Mouse (Mus musculus) kidney, embryonic 14.5 days (tissue): Measurements from ENCODE around the gene Gstp3. TPM values are rescaled to one million over a fixed set of nuclear protein-coding genes. Genes with fewer than 3 reads are reported as not detected.
A peak's percentile ranks its signal among the peaks of the same experiment; 100 is the strongest.

ENCODE experiments used
- ATAC-seq: fragments of 200-750 bp; cut with Nextera tagmentation; 2 replicates; pipeline ENCODE4 v1.8.0; 2017; ENCODE audit warnings: moderate number of reproducible peaks, mild to moderate bottlenecking, moderate TSS enrichment, moderate library complexity; ENCODE audit not compliant: low FRiP score, low TSS enrichment
- H3K27ac ChIP-seq: fragments of 300-500 bp; sonication (generic); 2 replicates; pipeline ENCODE4 v1.5.1; 2014; ENCODE audit warnings: low read depth, mild to moderate bottlenecking, low read length, moderate library complexity, mixed read lengths
- H3K27me3 ChIP-seq: fragments of 300-500 bp; sonication (generic); 2 replicates; pipeline ENCODE4 v1.6.1; 2014; ENCODE audit warnings: mild to moderate bottlenecking, low read length; ENCODE audit not compliant: control insufficient read depth, insufficient read depth
- H3K36me3 ChIP-seq: fragments of 300-500 bp; sonication (generic); 2 replicates; pipeline ENCODE4 v1.6.1; 2014; ENCODE audit warnings: low read length, mixed read lengths; ENCODE audit not compliant: control insufficient read depth, insufficient read depth
- H3K4me1 ChIP-seq: fragments of 300-500 bp; sonication (generic); 2 replicates; pipeline ENCODE4 v1.6.1; 2014; ENCODE audit warnings: low read length, mixed read lengths; ENCODE audit not compliant: control insufficient read depth, insufficient read depth
- H3K4me2 ChIP-seq: fragments of 300-500 bp; sonication (generic); replicated peaks from 2 replicates; pipeline ENCODE4 v1.6.1; 2014; ENCODE audit warnings: low read depth, mild to moderate bottlenecking, low read length
- H3K4me3 ChIP-seq: fragments of 300-500 bp; sonication (generic); 2 replicates; pipeline ENCODE4 v1.5.1; 2014; ENCODE audit warnings: mild to moderate bottlenecking, low read length
- H3K9ac ChIP-seq: fragments of 300-500 bp; sonication (generic); 2 replicates; pipeline ENCODE4 v1.6.1; 2014; ENCODE audit warnings: low read depth, mild to moderate bottlenecking, low read length, moderate library complexity
- H3K9me3 ChIP-seq: fragments of 300-500 bp; sonication (generic); 2 replicates; pipeline ENCODE4 v1.6.1; 2016; ENCODE audit warnings: low read length; ENCODE audit not compliant: control insufficient read depth
- WGBS: fragments of 180-500 bp; shearing (Covaris S2); extraction: QIAGEN DNeasy Blood & Tissue Kit; methylation state at CpG from one replicate; pipeline ENCODE4 v1.1.7; 2014; 5-methylcytosine and 5-hydroxymethylcytosine counted together
- polyA plus RNA-seq: library from polyadenylated mRNA; unstranded; fragments of >200 nt; fragmentation: Nextera tagmentation; extraction: Ambion mirVana; gene quantifications from 2 replicates; pipeline ENCODE4 v1.2.1, GENCODE M21; 2014

Gene Gstp3
- polyA plus RNA-seq, 1 experiment from 2014 or later, result 0.34 TPM

- no peak for ATAC-seq
- Histone ChIP-seq H3K9me3 (no peaks in the 10 kb centered on the region), H3K36me3 (no peaks in the 10 kb centered on the region), H3K27ac (no peak overlapping the region), H3K4me3 (no peak overlapping the region), H3K9ac (no peak overlapping the region), H3K27me3 (no peaks in the 10 kb centered on the region), H3K4me2 (no peak overlapping the region), H3K4me1 (no peaks in the 10 kb centered on the region)
- WGBS, result 64% methylated on average over 7 of the region's 7 CpGs
Measured at GRCm38 (mm10) chr19:4023185-4023584, 36.2 kb downstream of the Gstp3 start.

- no peaks in the 10 kb centered on the region for H3K36me3 ChIP-seq
- ATAC-seq, result peak; percentile 86
- no peaks in the 10 kb centered on the region for H3K27me3 ChIP-seq
- H3K4me1 ChIP-seq, result no peaks in the 10 kb centered on the region
- no peak overlapping the region for H3K27ac ChIP-seq
- H3K4me2 ChIP-seq, result no peak overlapping the region
- 0 out of 2 replicates have a peak overlapping the region, but pooled peaks have one; percentile 7 for H3K9ac ChIP-seq
- 35% methylated on average over 18 of the region's 18 CpGs for WGBS
- H3K9me3 ChIP-seq, result no peaks in the 10 kb centered on the region
- no peak overlapping the region for H3K4me3 ChIP-seq
Measured at GRCm38 (mm10) chr19:4018743-4019583, 40.4 kb downstream of the Gstp3 start.

GRCm38 (mm10) chr19:4017921-4018587 lies 41.3 kb downstream of the Gstp3 start:
- Histone ChIP-seq H3K36me3 (no peaks in the 10 kb centered on the region), H3K4me2 (no peak overlapping the region), H3K9me3 (no peaks in the 10 kb centered on the region), H3K27me3 (no peaks in the 10 kb centered on the region), H3K9ac (no peak overlapping the region), H3K4me1 (no peaks in the 10 kb centered on the region), H3K4me3 (no peak overlapping the region), H3K27ac (no peak overlapping the region)
- ATAC-seq, result no peak
- 71% methylated on average over 10 of the region's 10 CpGs for WGBS

GRCm38 (mm10) chr19:4015635-4016034 lies 43.7 kb downstream of the Gstp3 start:
- no peak overlapping the region for H3K4me3 ChIP-seq
- no peak overlapping the region for H3K27ac ChIP-seq
- no peaks in the 10 kb centered on the region for H3K9me3 ChIP-seq
- no peak overlapping the region for H3K9ac ChIP-seq
- no peaks in the 10 kb centered on the region for H3K27me3 ChIP-seq
- H3K4me2 ChIP-seq, result no peak overlapping the region
- ATAC-seq, result no peak
- 65% methylated on average over 5 of the region's 5 CpGs for WGBS
- peaks cover 6% of the 10 kb centered on the region; the same call in 1 of the 2 replicates for H3K36me3 ChIP-seq
- H3K4me1 ChIP-seq, result peaks cover 5% of the 10 kb centered on the region; the same call in 1 of the 2 replicates

- no peak for ATAC-seq
- Histone ChIP-seq H3K4me3 (no peak overlapping the region), H3K27ac (no peak overlapping the region), H3K4me1 (peaks cover 5% of the 10 kb centered on the region; the same call in 1 of the 2 replicates), H3K9ac (no peak overlapping the region), H3K9me3 (no peaks in the 10 kb centered on the region), H3K27me3 (no peaks in the 10 kb centered on the region), H3K4me2 (no peak overlapping the region), H3K36me3 (peaks cover 13% of the 10 kb centered on the region; the same call in 1 of the 2 replicates)
Measured at GRCm38 (mm10) chr19:4014802-4015201, 44.6 kb downstream of the Gstp3 start.

- peak overlapping the region; percentile 33 for H3K4me2 ChIP-seq
- H3K4me1 ChIP-seq, result peaks cover 5% of the 10 kb centered on the region; the same call in 1 of the 2 replicates
- H3K9ac ChIP-seq, result peak overlapping the region; percentile 12; the same call in 1 of the 2 replicates
- peak overlapping the region; percentile 22; the same call in 1 of the 2 replicates for H3K4me3 ChIP-seq
- ATAC-seq, result peak; percentile 46; the same call in 1 of the 2 replicates
- H3K27me3 ChIP-seq, result no peaks in the 10 kb centered on the region
- no peak overlapping the region for H3K27ac ChIP-seq
- no peaks in the 10 kb centered on the region for H3K9me3 ChIP-seq
- WGBS, result 15% methylated on average over 9 of the region's 9 CpGs
- peaks cover 31% of the 10 kb centered on the region for H3K36me3 ChIP-seq
Measured at GRCm38 (mm10) chr19:4013066-4013465, 46.3 kb downstream of the Gstp3 start.

- WGBS, result under 1% methylated on average over 42 of the region's 45 CpGs
- H3K27ac ChIP-seq, result no peak within 1 kb of the TSS
- peak; percentile 99 for ATAC-seq
Measured at GRCm38 (mm10) chr19:4012432-4013022, 46.8 kb downstream of the Gstp3 start, which contains the start of gene Ndufv1. TSS of gene Ndufv1 (minus strand) at chr19:4012806.

GRCm38 (mm10) chr19:4011086-4011485 lies 48.3 kb downstream of the Gstp3 start:
- 96% methylated on average over 5 of the region's 5 CpGs for WGBS
- Histone ChIP-seq H3K27me3 (no peaks in the 10 kb centered on the region), H3K4me1 (peaks cover 5% of the 10 kb centered on the region; the same call in 1 of the 2 replicates), H3K4me3 (no peak overlapping the region), H3K36me3 (peaks cover 50% of the 10 kb centered on the region), H3K27ac (no peak overlapping the region), H3K4me2 (no peak overlapping the region), H3K9ac (no peak overlapping the region), H3K9me3 (no peaks in the 10 kb centered on the region)
- no peak for ATAC-seq

More at GRCm38 (mm10) chr19:4012432-4013022, 46.8 kb downstream of the Gstp3 start, which contains the start of gene Ndufv1:
- Histone ChIP-seq H3K4me2 (peak within 1 kb of the TSS; percentile 69), H3K36me3 (peaks cover 36% of the 10 kb centered on the region), H3K27me3 (no peaks in the 10 kb centered on the region), H3K9ac (peak within 1 kb of the TSS; percentile 62), H3K4me1 (peaks cover 5% of the 10 kb centered on the region; the same call in 1 of the 2 replicates), H3K9me3 (no peaks in the 10 kb centered on the region), H3K4me3 (peak within 1 kb of the TSS; percentile 69)
